Mouse (Mus musculus) bone marrow, adult 2 months (tissue): ENCODE data around the gene Terf2ip. TPM values are rescaled to one million over a fixed set of nuclear protein-coding genes. Genes with fewer than 3 reads are reported as not detected.

Source experiments
- H3K27ac ChIP-seq: fragments of 200-500 bp; 2 replicates; pipeline ENCODE4 v1.5.1; 2012; ENCODE audit warnings: low read depth, mild to moderate bottlenecking, control low read depth, inconsistent platforms, low read length; ENCODE audit not compliant: control insufficient read depth, poor library complexity, insufficient read depth
- H3K4me1 ChIP-seq: fragments of 200-500 bp; 2 replicates; pipeline ENCODE4 v1.6.1; 2011; ENCODE audit warnings: low read length; ENCODE audit not compliant: control insufficient read depth, insufficient read depth
- H3K4me3 ChIP-seq: fragments of 200-500 bp; replicated peaks from 2 replicates; pipeline ENCODE3; 2011; ENCODE audit warnings: mild to moderate bottlenecking, low read depth, low read length, control low read depth; ENCODE audit not compliant: control insufficient read depth
- CTCF ChIP-seq: fragments of 200-500 bp; IDR thresholded peaks from 2 replicates; pipeline ENCODE4 v1.5.1; 2011; ENCODE audit warnings: low read length, control low read depth; ENCODE audit not compliant: control insufficient read depth, insufficient read depth
- POLR2A ChIP-seq: fragments of 200-500 bp; IDR thresholded peaks from 2 replicates; pipeline ENCODE4 v1.6.1; 2011; ENCODE audit warnings: low read depth, mild to moderate bottlenecking, control low read depth, low read length, borderline replicate concordance; ENCODE audit not compliant: control insufficient read depth
- WGBS: fragments of 180-500 bp; shearing (Covaris S2); methylation state at CpG from one replicate; pipeline ENCODE4 v1.1.7; 2018; 5-methylcytosine and 5-hydroxymethylcytosine counted together
- polyA plus RNA-seq: library from polyadenylated mRNA; stranded (reverse); fragments of >200 nt; gene quantifications from 2 replicates; pipeline ENCODE4 v1.2.4, GENCODE M21; 2011; ENCODE audit warnings: low replicate concordance; ENCODE audit not compliant: missing spikeins, insufficient read depth, insufficient read length

Terf2ip gene
- polyA plus RNA-seq: 5.6 and 5.9 TPM in 2 replicates

- no peak for TF ChIP-seq CTCF
- TF ChIP-seq POLR2A: peak; percentile 72
- Histone ChIP-seq H3K4me3 (peak within 1 kb of the TSS; percentile 85), H3K27ac (peak within 1 kb of the TSS; percentile 54), H3K4me1 (no peaks in the 10 kb centered on the region)
- WGBS: under 1% methylated on average over 61 of the region's 61 CpGs
Measured at GRCm38 (mm10) chr8:112010997-112011815, at the start of gene Terf2ip, which contains the start of gene Kars. Gene Terf2ip, plus strand, starts transcription at chr8:112011398. Gene Kars, minus strand, starts transcription at chr8:112011323.

GRCm38 (mm10) chr8:111962589-111962988 lies 48.6 kb upstream of the Terf2ip start:
- TF ChIP-seq POLR2A: no peak
- no peak for TF ChIP-seq CTCF
- WGBS: 65% methylated on average over 1 of the region's 1 CpGs
- H3K4me1 ChIP-seq: no peaks in the 10 kb centered on the region
- no peak overlapping the region for H3K27ac ChIP-seq
- no peak overlapping the region for H3K4me3 ChIP-seq

- TF ChIP-seq POLR2A: no peak
- TF ChIP-seq CTCF: no peak
- Histone ChIP-seq H3K27ac (no peak overlapping the region), H3K4me1 (no peaks in the 10 kb centered on the region), H3K4me3 (no peak overlapping the region)
- 83% methylated on average over 10 of the region's 10 CpGs for WGBS
Measured at GRCm38 (mm10) chr8:111963091-111963490, 48.1 kb upstream of the Terf2ip start.

GRCm38 (mm10) chr8:111963546-111963945 lies 47.7 kb upstream of the Terf2ip start:
- no peak overlapping the region for H3K4me3 ChIP-seq
- no peak for TF ChIP-seq CTCF
- TF ChIP-seq POLR2A: no peak
- WGBS: 87% methylated on average over 4 of the region's 4 CpGs
- no peak overlapping the region for H3K27ac ChIP-seq
- H3K4me1 ChIP-seq: no peaks in the 10 kb centered on the region

- no peak for TF ChIP-seq CTCF
- TF ChIP-seq POLR2A: no peak
- Histone ChIP-seq H3K27ac (no peak overlapping the region), H3K4me3 (no peak overlapping the region), H3K4me1 (no peaks in the 10 kb centered on the region)
- WGBS: 68% methylated on average over 5 of the region's 5 CpGs
Measured at GRCm38 (mm10) chr8:111964351-111964750, 46.8 kb upstream of the Terf2ip start.

GRCm38 (mm10) chr8:111964849-111965561 lies 46.2 kb upstream of the Terf2ip start:
- WGBS: 72% methylated on average over 7 of the region's 7 CpGs
- Histone ChIP-seq H3K4me1 (no peaks in the 10 kb centered on the region), H3K27ac (no peak overlapping the region), H3K4me3 (no peak overlapping the region)
- no peak for TF ChIP-seq CTCF
- TF ChIP-seq POLR2A: no peak

- no peak for TF ChIP-seq CTCF
- no peak for TF ChIP-seq POLR2A
- Histone ChIP-seq H3K27ac (no peak overlapping the region), H3K4me3 (no peak overlapping the region), H3K4me1 (no peaks in the 10 kb centered on the region)
- WGBS: 36% methylated on average over 5 of the region's 5 CpGs
Measured at GRCm38 (mm10) chr8:111967246-111967870, 43.8 kb upstream of the Terf2ip start.

GRCm38 (mm10) chr8:111968541-111968940 lies 42.7 kb upstream of the Terf2ip start:
- Histone ChIP-seq H3K27ac (no peak overlapping the region), H3K4me1 (no peaks in the 10 kb centered on the region), H3K4me3 (no peak overlapping the region)
- 92% methylated on average over 10 of the region's 10 CpGs for WGBS
- TF ChIP-seq POLR2A: no peak
- TF ChIP-seq CTCF: no peak
